Mouse (Mus musculus) midbrain, embryonic 11.5 days (tissue): ENCODE results near the gene Cst6. TPM values are rescaled to one million over a fixed set of nuclear protein-coding genes. Genes with fewer than 3 reads are reported as not detected.

Experiments
- ATAC-seq: fragments of 200-750 bp; cut with Nextera tagmentation; 2 replicates; pipeline ENCODE4 v1.8.0; 2017; ENCODE audit warnings: moderate TSS enrichment, moderate library complexity; ENCODE audit not compliant: low FRiP score
- DNase-seq: peaks from one replicate; pipeline ENCODE4 v3.0.0; 2015; ENCODE audit warnings: low spot score; ENCODE audit errors: missing footprints
- H3K27ac ChIP-seq: fragments of 300-500 bp; sonication (generic); 2 replicates; pipeline ENCODE4 v1.5.1; 2014; ENCODE audit warnings: low read depth, low read length
- H3K27me3 ChIP-seq: fragments of 300-500 bp; sonication (generic); 2 replicates; pipeline ENCODE4 v1.6.1; 2014; ENCODE audit warnings: mild to moderate bottlenecking, low read length, moderate library complexity, mixed read lengths; ENCODE audit not compliant: control insufficient read depth, insufficient read depth
- H3K36me3 ChIP-seq: fragments of 300-500 bp; sonication (generic); 2 replicates; pipeline ENCODE4 v1.6.1; 2014; ENCODE audit warnings: mild to moderate bottlenecking, low read length, moderate library complexity, mixed read lengths; ENCODE audit not compliant: control insufficient read depth, insufficient read depth
- H3K4me1 ChIP-seq: fragments of 300-500 bp; sonication (generic); 2 replicates; pipeline ENCODE4 v1.6.1; 2014; ENCODE audit warnings: low read length; ENCODE audit not compliant: control insufficient read depth, insufficient read depth
- H3K4me2 ChIP-seq: fragments of 300-500 bp; sonication (generic); 2 replicates; pipeline ENCODE4 v1.6.1; 2014; ENCODE audit warnings: mild to moderate bottlenecking, moderate library complexity
- H3K4me3 ChIP-seq: fragments of 300-500 bp; sonication (generic); 2 replicates; pipeline ENCODE4 v1.5.1; 2014; ENCODE audit warnings: low read depth, low read length
- H3K9ac ChIP-seq: fragments of 300-500 bp; sonication (generic); 2 replicates; pipeline ENCODE4 v1.6.1; 2014; ENCODE audit warnings: low read length
- H3K9me3 ChIP-seq: fragments of 300-500 bp; sonication (generic); 2 replicates; pipeline ENCODE4 v1.6.1; 2016; ENCODE audit warnings: low read length; ENCODE audit not compliant: control insufficient read depth
- WGBS: fragments of 180-500 bp; shearing (Covaris S2); extraction: QIAGEN DNeasy Blood & Tissue Kit; methylation state at CpG from one replicate; pipeline ENCODE4 v1.1.7; 2014; 5-methylcytosine and 5-hydroxymethylcytosine counted together
- polyA plus RNA-seq: library from polyadenylated mRNA; unstranded; fragments of >200 nt; fragmentation: Nextera tagmentation; extraction: Ambion mirVana; gene quantifications from 2 replicates; pipeline ENCODE4 v1.2.1, GENCODE M21; 2014

Gene Cst6
- polyA plus RNA-seq, 1 experiment from 2014 or later: 2.1 TPM

DNA sequence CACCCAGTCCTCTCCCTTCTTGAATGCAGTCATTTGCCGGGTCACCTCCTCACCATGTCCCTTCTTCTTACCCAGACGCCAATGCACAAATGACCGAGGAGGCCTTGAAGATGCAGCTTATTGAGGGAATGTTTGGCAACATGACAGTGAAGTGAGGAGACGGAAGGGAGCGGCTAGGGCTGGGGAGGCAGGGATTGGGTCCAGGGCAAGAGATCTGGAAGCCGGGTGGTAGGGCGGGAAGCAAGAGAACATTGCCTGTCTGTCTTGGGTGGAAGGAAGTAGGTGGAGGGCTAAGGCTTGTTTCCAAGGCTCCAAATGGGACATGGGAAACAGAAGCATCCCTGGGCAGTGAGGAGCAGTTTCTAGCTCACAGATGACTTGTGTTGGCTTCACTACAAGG is 8.0 kb downstream of the Cst6 start:
- 89% methylated on average over 7 of the region's 7 CpGs for WGBS
- no peak overlapping the region for H3K27ac ChIP-seq
- no peaks in the 10 kb centered on the region for H3K9me3 ChIP-seq
- H3K27me3 ChIP-seq: no peaks in the 10 kb centered on the region; the same call in 1 of the 2 replicates
- H3K4me3 ChIP-seq: no peak overlapping the region
- DNase-seq (no peak), ATAC-seq (no peak)
- no peak overlapping the region for H3K4me2 ChIP-seq
- H3K9ac ChIP-seq: no peak overlapping the region
- no peaks in the 10 kb centered on the region for H3K4me1 ChIP-seq
- H3K36me3 ChIP-seq: no peaks in the 10 kb centered on the region

GRCm38 (mm10) chr19:5337975-5338374 is 11.4 kb downstream of the Cst6 start:
- 22% methylated on average over 5 of the region's 5 CpGs for WGBS
- Histone ChIP-seq H3K36me3 (no peaks in the 10 kb centered on the region), H3K4me1 (no peaks in the 10 kb centered on the region), H3K9ac (no peak overlapping the region), H3K4me3 (no peak overlapping the region), H3K4me2 (no peak overlapping the region), H3K27ac (no peak overlapping the region), H3K27me3 (no peaks in the 10 kb centered on the region; the same call in 1 of the 2 replicates), H3K9me3 (no peaks in the 10 kb centered on the region)
- ATAC-seq: no peak
- DNase-seq: peak; percentile 94

GRCm38 (mm10) chr19:5335441-5335840 is 13.9 kb downstream of the Cst6 start, which contains the start of gene Catsper1:
Gene Catsper1 (plus strand): TSS chr19:5335741.
- Histone ChIP-seq H3K27me3 (no peaks in the 10 kb centered on the region), H3K9me3 (no peaks in the 10 kb centered on the region), H3K9ac (no peak within 1 kb of the TSS), H3K27ac (no peak within 1 kb of the TSS), H3K4me1 (no peaks in the 10 kb centered on the region), H3K4me2 (no peak within 1 kb of the TSS), H3K36me3 (no peaks in the 10 kb centered on the region), H3K4me3 (no peak within 1 kb of the TSS)
- ATAC-seq: no peak
- DNase-seq: no peak
- 86% methylated on average over 6 of the region's 6 CpGs for WGBS

DNA sequence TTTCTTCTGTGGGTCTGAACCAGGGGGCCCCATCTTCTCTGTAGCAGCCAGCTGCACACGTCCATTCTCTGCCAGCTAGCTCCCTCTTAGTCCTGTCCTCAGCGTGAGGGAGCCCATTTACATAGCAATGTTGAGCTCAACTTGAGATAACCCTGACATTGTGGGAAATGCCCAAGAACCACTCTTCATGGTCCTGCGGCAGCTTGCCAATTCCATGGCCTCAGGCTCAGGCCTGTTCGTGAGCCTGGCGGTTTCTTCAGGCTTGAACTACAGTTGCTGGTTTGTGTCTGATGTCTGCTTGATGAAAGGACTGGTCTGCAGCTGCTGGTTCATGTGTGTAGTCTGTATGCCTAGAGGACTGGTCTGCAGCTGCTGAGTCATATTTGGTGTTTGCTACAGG is 14.6 kb downstream of the Cst6 start:
- DNase-seq (no peak), ATAC-seq (no peak)
- no peak overlapping the region for H3K27ac ChIP-seq
- no peaks in the 10 kb centered on the region for H3K27me3 ChIP-seq
- no peak overlapping the region for H3K4me3 ChIP-seq
- no peak overlapping the region for H3K4me2 ChIP-seq
- H3K4me1 ChIP-seq: no peaks in the 10 kb centered on the region
- H3K9me3 ChIP-seq: no peaks in the 10 kb centered on the region
- no peak overlapping the region for H3K9ac ChIP-seq
- WGBS: 85% methylated on average over 5 of the region's 5 CpGs
- H3K36me3 ChIP-seq: no peaks in the 10 kb centered on the region

- Histone ChIP-seq H3K4me1 (no peaks in the 10 kb centered on the region), H3K9ac (no peak overlapping the region), H3K4me3 (no peak overlapping the region), H3K27ac (no peak overlapping the region), H3K36me3 (no peaks in the 10 kb centered on the region), H3K27me3 (no peaks in the 10 kb centered on the region), H3K4me2 (no peak overlapping the region), H3K9me3 (no peaks in the 10 kb centered on the region)
- DNase-seq: no peak
- ATAC-seq: no peak
- 77% methylated on average over 19 of the region's 19 CpGs for WGBS
Observed at GRCm38 (mm10) chr19:5327970-5328369, 21.4 kb downstream of the Cst6 start.

GRCm38 (mm10) chr19:5323801-5324200 is 25.6 kb downstream of the Cst6 start:
- Histone ChIP-seq H3K9me3 (no peaks in the 10 kb centered on the region), H3K27me3 (no peaks in the 10 kb centered on the region), H3K4me1 (no peaks in the 10 kb centered on the region), H3K36me3 (no peaks in the 10 kb centered on the region), H3K27ac (no peak overlapping the region), H3K9ac (no peak overlapping the region), H3K4me2 (no peak overlapping the region), H3K4me3 (no peak overlapping the region)
- 57% methylated on average over 17 of the region's 17 CpGs for WGBS
- no peak for DNase-seq
- no peak for ATAC-seq

DNA sequence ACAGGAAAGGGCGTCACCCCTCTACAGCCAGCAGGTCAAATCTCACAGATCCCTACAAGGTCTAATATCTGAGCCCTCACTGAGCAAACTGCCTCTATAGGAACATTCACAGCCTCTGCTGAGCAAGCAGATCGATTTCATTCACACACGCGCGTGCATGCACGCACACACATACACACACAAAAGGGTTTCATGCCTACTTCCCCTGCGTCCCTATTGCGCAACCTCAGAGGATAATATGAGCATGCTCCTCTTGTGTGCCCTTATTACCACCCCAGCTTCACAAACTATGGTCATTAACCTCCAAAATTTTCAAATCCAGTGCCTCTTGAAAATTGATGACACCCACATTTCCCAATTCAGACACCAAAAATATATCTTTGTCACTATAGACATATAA is 36.2 kb downstream of the Cst6 start:
- no peak for ATAC-seq
- no peaks in the 10 kb centered on the region; the same call in 1 of the 2 replicates for H3K9me3 ChIP-seq
- H3K27ac ChIP-seq: no peak overlapping the region
- no peaks in the 10 kb centered on the region for H3K27me3 ChIP-seq
- H3K4me1 ChIP-seq: no peaks in the 10 kb centered on the region
- no peak overlapping the region for H3K4me3 ChIP-seq
- peak; percentile 31 for DNase-seq
- no peak overlapping the region for H3K9ac ChIP-seq
- no peak overlapping the region for H3K4me2 ChIP-seq
- WGBS: 88% methylated on average over 8 of the region's 8 CpGs
- no peaks in the 10 kb centered on the region for H3K36me3 ChIP-seq

DNA sequence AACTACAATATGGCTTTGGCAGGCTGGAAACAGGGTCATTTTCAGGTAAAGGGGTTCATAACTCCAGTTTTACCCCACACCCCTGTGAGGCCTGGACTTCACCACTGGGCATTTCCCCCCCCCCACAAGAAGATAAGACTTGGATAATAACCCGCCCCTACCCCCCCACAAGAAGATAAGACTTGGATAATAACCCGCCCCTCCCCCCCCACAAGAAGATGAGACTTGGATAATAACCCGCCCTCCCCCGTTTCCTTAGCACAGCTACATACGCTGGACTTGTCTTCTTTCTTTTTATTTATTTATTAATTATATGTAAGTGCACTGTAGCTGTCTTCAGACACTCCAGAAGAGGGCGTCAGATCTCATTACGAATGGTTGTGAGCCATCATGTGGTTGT is 40.3 kb downstream of the Cst6 start:
- Histone ChIP-seq H3K27me3 (peaks cover 5% of the 10 kb centered on the region; the same call in 1 of the 2 replicates), H3K36me3 (peaks cover 10% of the 10 kb centered on the region), H3K27ac (no peak overlapping the region), H3K4me2 (no peak overlapping the region), H3K9me3 (no peaks in the 10 kb centered on the region; the same call in 1 of the 2 replicates), H3K9ac (no peak overlapping the region), H3K4me1 (no peaks in the 10 kb centered on the region), H3K4me3 (no peak overlapping the region)
- WGBS: 85% methylated on average over 7 of the region's 7 CpGs
- no peak for DNase-seq
- no peak for ATAC-seq

DNA sequence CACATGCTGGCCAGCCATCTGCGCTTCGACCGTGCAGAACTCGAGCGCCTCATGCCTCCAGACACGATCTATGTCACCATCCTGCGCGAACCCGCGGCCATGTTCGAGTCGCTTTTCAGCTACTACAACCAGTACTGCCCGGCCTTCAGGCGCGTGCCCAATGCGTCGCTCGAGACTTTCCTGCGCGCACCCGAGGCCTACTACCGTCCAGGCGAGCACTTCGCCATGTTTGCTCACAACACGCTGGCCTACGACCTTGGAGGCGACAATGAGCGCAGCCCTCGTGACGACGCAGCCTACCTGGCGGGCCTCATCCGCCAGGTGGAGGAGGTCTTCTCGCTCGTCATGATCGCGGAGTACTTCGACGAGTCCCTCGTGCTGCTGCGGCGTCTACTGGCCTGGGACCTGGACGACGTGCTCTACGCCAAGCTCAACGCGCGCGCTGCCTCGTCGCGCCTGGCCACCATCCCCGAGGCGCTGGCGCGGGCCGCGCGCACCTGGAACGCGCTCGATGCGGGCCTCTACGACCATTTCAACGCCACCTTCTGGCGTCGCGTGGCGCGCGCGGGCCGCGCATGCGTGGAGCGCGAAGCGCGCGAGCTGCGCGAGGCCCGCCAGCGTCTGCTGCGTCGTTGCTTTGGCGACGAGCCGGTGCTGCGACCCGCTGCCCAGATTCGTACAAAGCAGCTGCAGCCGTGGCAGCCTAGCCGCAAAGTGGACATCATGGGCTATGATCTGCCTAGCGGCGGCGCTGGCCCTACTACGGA is 42.2 kb downstream of the Cst6 start:
- H3K9me3 ChIP-seq: no peaks in the 10 kb centered on the region; the same call in 1 of the 2 replicates
- H3K27ac ChIP-seq: no peak overlapping the region
- no peak overlapping the region for H3K9ac ChIP-seq
- no peaks in the 10 kb centered on the region for H3K4me1 ChIP-seq
- 43% methylated on average over 98 of the region's 98 CpGs for WGBS
- H3K4me2 ChIP-seq: peak overlapping the region; percentile 22; the same call in 1 of the 2 replicates
- peaks cover 10% of the 10 kb centered on the region for H3K36me3 ChIP-seq
- DNase-seq: no peak
- no peak overlapping the region for H3K4me3 ChIP-seq
- H3K27me3 ChIP-seq: peaks cover 5% of the 10 kb centered on the region; the same call in 1 of the 2 replicates
- no peak for ATAC-seq
